Mouse (Mus musculus): Measurements from ENCODE around the gene Ccdc190. TPM values are rescaled to one million over a fixed set of nuclear protein-coding genes. Genes with fewer than 3 reads are reported as not detected.

Ccdc190 gene
- polyA plus RNA-seq, 1 experiment: 0.11 TPM

DNA sequence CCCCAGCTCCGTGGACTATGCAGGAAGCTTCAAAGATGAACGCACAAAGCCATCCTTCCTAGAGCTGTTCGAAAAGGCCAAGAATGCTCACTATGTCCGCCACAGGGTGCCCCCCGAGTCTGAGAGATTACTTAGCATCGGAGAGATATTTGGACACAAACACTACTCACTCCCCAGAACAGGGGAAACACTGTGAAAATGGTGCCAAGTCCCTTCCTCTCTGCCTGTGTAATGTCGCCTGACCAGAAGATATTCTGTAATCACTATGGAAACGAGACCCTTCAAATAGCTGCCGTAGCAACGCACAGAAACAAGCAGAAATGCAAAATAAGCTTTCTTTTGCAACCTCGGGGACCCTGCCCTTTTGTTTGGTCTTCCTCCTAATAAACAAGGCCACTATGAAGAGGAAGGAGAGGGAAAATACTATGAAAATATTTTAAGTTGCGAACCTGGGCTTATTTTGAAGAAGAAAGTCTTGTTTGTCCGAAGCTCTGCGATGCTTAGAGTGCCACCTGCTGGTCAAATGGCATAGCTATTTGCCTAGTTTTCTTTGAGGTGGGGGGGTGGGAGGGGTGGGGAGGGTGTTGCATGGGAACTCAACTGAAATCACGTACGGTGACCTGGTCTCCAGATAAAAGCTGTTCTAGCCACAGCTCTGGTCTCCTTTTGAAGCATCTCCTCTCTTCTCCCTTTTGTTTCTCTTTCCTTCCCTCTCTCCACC is 5.7 kb downstream of the Ccdc190 start:
- DNase-seq (ENCODE audit: low spot score): no peak

DNA sequence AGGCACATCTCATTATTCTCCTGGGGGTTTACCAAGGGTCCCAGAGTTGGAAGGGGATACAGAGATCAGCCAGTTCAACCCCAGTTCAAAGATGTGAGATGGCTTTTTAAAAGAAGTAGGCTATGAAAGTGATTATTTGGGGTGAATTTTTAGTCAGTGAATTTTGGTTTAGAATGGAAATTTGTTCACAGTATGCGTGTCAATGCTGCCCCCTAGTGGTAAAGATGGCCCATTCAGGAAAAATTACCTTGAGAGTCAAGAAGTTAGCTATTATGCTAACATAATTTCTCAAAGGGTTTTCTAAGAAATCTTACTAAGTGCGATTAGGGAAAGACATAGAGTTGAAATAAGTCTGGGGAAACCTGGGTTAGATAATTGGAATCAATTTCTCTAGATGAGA is 10.9 kb downstream of the Ccdc190 start:
- DNase-seq (ENCODE audit: low spot score): no peak

DNA sequence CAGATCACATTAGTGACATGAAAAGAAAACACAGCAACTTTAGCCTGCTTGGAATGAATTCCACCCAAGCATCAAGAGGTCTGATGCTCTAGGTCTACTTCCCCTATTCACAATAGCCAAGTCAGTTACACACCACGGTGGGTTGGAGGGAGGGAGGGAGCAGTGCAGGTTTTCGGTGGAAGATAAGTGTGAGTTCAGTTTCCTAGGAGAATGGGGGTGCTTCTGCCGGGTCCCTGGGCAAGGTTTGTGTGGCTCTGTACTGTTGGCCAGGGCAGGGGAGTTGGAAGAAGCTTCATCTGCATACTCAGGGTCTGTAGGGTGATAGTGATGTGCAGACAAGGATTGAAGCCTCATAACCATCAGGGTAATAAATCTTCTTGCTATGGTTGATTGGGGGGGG is 17.6 kb downstream of the Ccdc190 start:
- no peak for DNase-seq (ENCODE audit: low spot score)

- DNase-seq (ENCODE audit: low spot score): no peak
Observed at GRCm38 (mm10) chr1:169947654-169948053, 19.2 kb downstream of the Ccdc190 start.

- DNase-seq (ENCODE audit: low spot score): no peak
Observed at GRCm38 (mm10) chr1:169948280-169948679, 19.8 kb downstream of the Ccdc190 start.

DNA sequence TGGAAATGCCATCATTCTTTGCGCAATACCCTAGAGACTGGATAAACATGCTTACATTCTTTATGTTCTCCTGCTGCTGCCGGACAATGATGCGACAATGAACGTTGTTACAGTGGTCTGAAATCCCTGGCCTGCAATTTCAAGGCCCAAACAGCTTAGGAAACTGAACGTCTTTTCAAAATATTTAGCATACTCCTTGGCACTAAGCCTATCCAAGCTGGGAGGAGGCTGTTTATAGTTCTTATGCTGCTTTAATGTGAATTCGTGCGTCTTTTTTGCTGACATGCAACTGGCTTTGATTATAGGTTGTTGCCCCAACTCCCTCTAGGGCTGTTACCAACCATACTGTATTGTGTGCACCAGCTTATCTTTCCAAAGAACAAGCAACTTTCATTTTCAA is 20.4 kb downstream of the Ccdc190 start:
- DNase-seq (ENCODE audit: low spot score): no peak

DNA sequence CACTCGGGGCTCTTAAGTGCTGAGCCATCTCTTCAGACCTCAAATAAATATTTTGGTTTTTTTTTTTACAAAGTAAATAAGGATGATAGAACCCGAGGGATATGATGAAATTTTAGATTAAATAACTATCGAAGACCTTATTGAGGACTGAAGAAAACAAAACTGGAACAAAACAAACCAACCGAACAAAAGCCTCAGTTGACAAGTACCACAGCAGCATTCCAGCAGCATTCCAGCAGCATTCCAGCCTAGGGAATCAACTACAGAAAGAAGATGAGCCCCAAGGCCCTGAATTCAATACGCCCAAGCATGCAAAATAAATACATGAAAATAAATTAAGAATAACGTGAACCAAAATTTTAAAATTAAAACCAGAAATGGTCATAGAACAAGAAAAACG is 21.5 kb downstream of the Ccdc190 start:
- DNase-seq (ENCODE audit: low spot score): no peak

DNA sequence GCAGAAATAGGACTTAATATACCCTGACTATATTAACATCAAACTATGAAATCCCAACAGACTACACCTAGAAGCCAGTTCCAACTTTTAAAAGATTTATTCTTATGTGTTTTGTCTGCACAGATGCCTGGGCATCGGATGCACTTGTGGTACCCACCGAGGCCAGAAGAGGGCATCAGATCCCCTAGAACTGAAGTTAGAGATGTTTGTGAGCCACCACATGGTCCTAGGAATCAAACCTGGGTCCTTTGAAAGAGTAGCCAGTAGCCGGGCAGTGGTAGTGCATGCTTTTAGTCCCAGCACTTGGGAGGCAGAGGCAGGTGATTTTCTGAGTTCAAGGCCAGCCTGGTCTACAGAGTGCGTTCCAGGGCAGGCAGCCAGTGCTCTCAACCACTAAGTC is 22.2 kb downstream of the Ccdc190 start:
- no peak for DNase-seq (ENCODE audit: low spot score)

- no peak for DNase-seq (ENCODE audit: low spot score)
Observed at GRCm38 (mm10) chr1:169951561-169951960, 23.1 kb downstream of the Ccdc190 start.

- no peak for DNase-seq (ENCODE audit: low spot score)
Observed at GRCm38 (mm10) chr1:169952636-169953035, 24.2 kb downstream of the Ccdc190 start.

GRCm38 (mm10) chr1:169953106-169953505 is 24.7 kb downstream of the Ccdc190 start:
- DNase-seq (ENCODE audit: low spot score): no peak

- DNase-seq (ENCODE audit: low spot score): peak; percentile 90
Observed at GRCm38 (mm10) chr1:169968792-169969515, 40.5 kb downstream of the Ccdc190 start, which contains the start of gene Hsd17b7. Gene Hsd17b7, minus strand, starts transcription at chr1:169969241.

GRCm38 (mm10) chr1:169969516-169969886 is 41.1 kb downstream of the Ccdc190 start:
- DNase-seq (ENCODE audit: low spot score): no peak

GRCm38 (mm10) chr1:169970936-169971335 is 42.5 kb downstream of the Ccdc190 start:
- DNase-seq (ENCODE audit: low spot score): no peak

GRCm38 (mm10) chr1:169971998-169972397 is 43.5 kb downstream of the Ccdc190 start:
- no peak for DNase-seq (ENCODE audit: low spot score)

GRCm38 (mm10) chr1:169977621-169978020 is 49.2 kb downstream of the Ccdc190 start:
- DNase-seq (ENCODE audit: low spot score): no peak

Other genes with a start within 250 kb of the Ccdc190 start
- gene Rgs4, start 181.0 kb upstream of the Ccdc190 start, polyA plus RNA-seq (2012; rRNA removed): 8.8 and 11.2 TPM in 2 replicates
- 6.1 and 9.3 TPM in 2 replicates for gene Hsd17b7, start 40.6 kb downstream of the Ccdc190 start, polyA plus RNA-seq (2012; rRNA removed)
- gene Ddr2, start 182.1 kb downstream of the Ccdc190 start, polyA plus RNA-seq (2012; rRNA removed): 76.5 and 93.8 TPM in 2 replicates
- 36.2 and 41.3 TPM in 2 replicates for gene Uap1, start 246.3 kb downstream of the Ccdc190 start, polyA plus RNA-seq (2012; rRNA removed)

All from urinary bladder, adult 2 months (tissue).